Mouse (Mus musculus) splenic B cell, adult 2 months (primary cell): ENCODE data around the gene Ncoa4.
"Not testable (repeated sequence)": the region's sequence is repeated elsewhere in the genome, so short reads cannot be mapped to it uniquely, and the experiment has no call there.

Experiments
- DNase-seq: peaks from one replicate; pipeline ENCODE4 v3.0.0-alpha.2; 2011; ENCODE audit warnings: low read depth, low spot score
- H3K27me3 ChIP-seq: 2 replicates; pipeline ENCODE4 v1.6.1; 2012; ENCODE audit warnings: mild to moderate bottlenecking, low read length, moderate library complexity, mixed read lengths; ENCODE audit not compliant: control insufficient read depth, poor library complexity, insufficient read depth, severe bottlenecking
- H3K36me3 ChIP-seq: 2 replicates; pipeline ENCODE4 v1.6.1; 2012; ENCODE audit warnings: mild to moderate bottlenecking, low read length, moderate library complexity, mixed read lengths; ENCODE audit not compliant: control insufficient read depth, poor library complexity, insufficient read depth, severe bottlenecking

The Ncoa4 gene

GRCm38 (mm10) chr14:32166062-32166441 is 6.4 kb downstream of the Ncoa4 start:
- no peak for DNase-seq
- H3K27me3 ChIP-seq: no peaks in the 10 kb centered on the region
- no peaks in the 10 kb centered on the region for H3K36me3 ChIP-seq

- peaks cover 1% of the 10 kb centered on the region; the same call in 1 of the 2 replicates for H3K36me3 ChIP-seq
- no peak for DNase-seq
- H3K27me3 ChIP-seq: no peaks in the 10 kb centered on the region
These were observed 7.2 kb downstream of the Ncoa4 start for GRCm38 (mm10) chr14:32166840-32167239.

GRCm38 (mm10) chr14:32167326-32167725 is 7.7 kb downstream of the Ncoa4 start:
- no peak for DNase-seq
- peaks cover 1% of the 10 kb centered on the region; the same call in 1 of the 2 replicates for H3K36me3 ChIP-seq
- no peaks in the 10 kb centered on the region for H3K27me3 ChIP-seq

GRCm38 (mm10) chr14:32168653-32169231 is 9.1 kb downstream of the Ncoa4 start:
- no peak for DNase-seq
- no peaks in the 10 kb centered on the region for H3K27me3 ChIP-seq
- H3K36me3 ChIP-seq: peaks cover 2% of the 10 kb centered on the region; the same call in 1 of the 2 replicates

GRCm38 (mm10) chr14:32170137-32170536 is 10.5 kb downstream of the Ncoa4 start:
- Histone ChIP-seq H3K27me3 (no peaks in the 10 kb centered on the region), H3K36me3 (peaks cover 5% of the 10 kb centered on the region; the same call in 1 of the 2 replicates)
- no peak for DNase-seq

- H3K27me3 ChIP-seq: no peaks in the 10 kb centered on the region
- no peak for DNase-seq
- peaks cover 7% of the 10 kb centered on the region; the same call in 1 of the 2 replicates for H3K36me3 ChIP-seq
These were observed 15.6 kb downstream of the Ncoa4 start for GRCm38 (mm10) chr14:32175310-32175709.

GRCm38 (mm10) chr14:32176590-32176989 is 16.9 kb downstream of the Ncoa4 start:
- H3K36me3 ChIP-seq, DNase-seq, H3K27me3 ChIP-seq: not testable (repeated sequence)

DNA sequence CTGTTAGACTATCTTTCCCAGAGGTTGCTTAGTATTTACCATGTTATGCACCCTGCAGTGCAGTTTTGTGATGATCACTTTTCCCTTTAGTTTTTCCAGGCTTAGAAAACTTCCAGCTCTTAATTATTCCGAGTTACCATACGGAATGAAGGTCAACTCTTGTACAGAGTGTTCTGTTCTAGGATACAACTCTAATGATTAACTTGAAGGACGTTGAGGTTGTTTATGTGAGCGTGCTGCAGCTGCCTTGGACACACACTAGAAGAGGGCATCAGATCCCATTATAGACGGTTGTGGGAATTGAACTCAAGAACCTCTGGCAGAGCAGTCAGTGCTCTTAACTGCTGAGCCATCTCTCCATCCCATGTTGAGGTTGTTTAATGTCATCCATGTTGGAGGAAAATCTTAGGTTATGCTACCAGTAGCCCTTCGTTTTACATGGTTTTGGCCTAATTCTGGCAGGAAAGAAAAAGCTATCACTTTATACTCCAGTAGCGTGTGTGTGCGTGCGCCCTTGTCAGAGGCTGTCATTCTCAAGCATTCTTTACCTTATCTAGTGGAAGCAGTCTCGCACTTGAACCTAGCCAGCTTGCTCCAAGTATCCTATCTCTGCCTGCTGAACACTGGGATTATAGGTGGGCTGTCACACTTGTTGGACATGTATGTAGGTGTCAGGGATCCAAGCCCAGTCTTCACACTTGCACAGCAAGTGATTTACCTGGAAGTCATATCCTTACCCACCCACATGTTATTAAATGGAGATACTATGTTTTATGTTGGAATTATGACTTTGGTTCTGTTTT is 19.9 kb downstream of the Ncoa4 start:
- H3K36me3 ChIP-seq: peaks cover 13% of the 10 kb centered on the region; the same call in 1 of the 2 replicates
- no peaks in the 10 kb centered on the region for H3K27me3 ChIP-seq
- no peak for DNase-seq

DNA sequence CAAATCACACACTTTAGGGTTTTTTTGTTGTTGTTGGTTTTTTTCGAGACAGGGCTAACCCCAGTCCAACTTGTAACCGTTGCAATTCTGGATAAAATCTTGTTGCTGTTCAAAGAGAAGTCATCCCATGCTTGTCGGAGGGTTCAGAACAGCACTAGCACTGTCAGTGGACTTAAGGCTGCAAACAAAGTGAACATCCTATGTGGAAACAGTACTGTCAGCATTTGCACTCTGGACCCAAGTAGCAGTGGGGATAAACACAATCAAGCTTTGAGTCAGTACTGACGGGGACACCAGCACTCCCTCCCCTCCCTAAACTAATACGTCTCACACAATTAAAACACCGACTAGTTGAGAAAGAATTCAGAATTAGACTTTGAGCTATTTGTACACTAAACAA is 21.2 kb downstream of the Ncoa4 start:
- H3K36me3 ChIP-seq: peaks cover 13% of the 10 kb centered on the region; the same call in 1 of the 2 replicates
- no peaks in the 10 kb centered on the region for H3K27me3 ChIP-seq
- no peak for DNase-seq

DNA sequence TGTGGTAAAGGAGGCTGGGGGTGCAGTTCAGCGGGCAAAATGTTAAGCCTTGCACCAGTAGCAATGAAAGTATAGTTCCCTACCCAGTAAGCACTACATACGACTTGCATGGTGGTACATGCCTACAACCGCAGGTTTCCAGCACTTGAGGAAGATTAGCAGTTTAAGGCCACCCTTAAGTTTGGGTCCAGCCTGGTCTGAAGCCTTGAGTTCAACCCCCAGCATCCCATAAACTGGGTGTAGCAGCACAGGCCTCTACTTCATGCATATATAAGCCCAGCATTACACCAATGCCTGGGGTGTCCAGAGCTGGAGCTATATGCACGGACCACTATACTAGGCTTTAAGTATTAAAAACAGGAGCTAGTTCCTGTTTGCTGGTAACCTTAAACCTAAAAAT is 24.2 kb downstream of the Ncoa4 start:
- Histone ChIP-seq H3K36me3 (peaks cover 18% of the 10 kb centered on the region), H3K27me3 (no peaks in the 10 kb centered on the region)
- DNase-seq: no peak

DNA sequence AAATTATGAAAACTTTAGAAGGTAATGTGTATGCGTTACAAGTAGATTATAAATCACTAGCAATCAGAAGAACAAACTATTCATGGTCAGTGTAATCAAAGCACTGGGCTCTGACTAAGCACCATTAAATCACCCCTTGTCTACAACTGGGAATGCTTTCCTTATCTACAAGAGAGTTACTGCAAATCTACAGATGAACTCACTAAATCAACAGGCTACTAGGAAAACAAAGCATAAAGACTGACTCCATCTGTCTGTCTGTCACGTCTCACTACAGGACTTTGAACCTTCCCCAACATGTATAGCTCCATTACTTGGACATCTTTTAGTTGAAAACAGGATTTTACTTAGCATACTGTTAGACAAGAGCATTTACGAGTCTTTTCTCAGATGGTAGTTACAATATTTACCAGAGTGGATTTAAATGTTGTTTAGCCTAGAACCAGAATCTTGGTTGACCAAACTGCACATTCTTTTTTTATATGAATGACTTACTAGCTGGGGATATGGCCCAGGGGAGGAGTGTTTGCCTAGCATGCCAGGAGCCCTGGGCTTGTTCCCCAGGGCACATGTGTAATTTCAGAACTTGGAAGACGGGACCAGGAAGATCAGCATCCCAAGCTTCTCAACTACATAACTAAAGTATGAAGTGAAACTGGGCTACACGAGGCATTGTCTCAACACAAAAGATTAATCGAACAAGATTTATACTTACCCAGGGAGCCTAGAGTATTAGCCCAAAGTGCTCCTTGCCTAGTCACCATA is 31.1 kb downstream of the Ncoa4 start:
- Histone ChIP-seq H3K27me3 (no peaks in the 10 kb centered on the region), H3K36me3 (peaks cover 11% of the 10 kb centered on the region)
- DNase-seq: no peak

GRCm38 (mm10) chr14:32191926-32192325 is 32.3 kb downstream of the Ncoa4 start:
- DNase-seq: no peak
- Histone ChIP-seq H3K36me3 (peaks cover 8% of the 10 kb centered on the region), H3K27me3 (no peaks in the 10 kb centered on the region)

DNA sequence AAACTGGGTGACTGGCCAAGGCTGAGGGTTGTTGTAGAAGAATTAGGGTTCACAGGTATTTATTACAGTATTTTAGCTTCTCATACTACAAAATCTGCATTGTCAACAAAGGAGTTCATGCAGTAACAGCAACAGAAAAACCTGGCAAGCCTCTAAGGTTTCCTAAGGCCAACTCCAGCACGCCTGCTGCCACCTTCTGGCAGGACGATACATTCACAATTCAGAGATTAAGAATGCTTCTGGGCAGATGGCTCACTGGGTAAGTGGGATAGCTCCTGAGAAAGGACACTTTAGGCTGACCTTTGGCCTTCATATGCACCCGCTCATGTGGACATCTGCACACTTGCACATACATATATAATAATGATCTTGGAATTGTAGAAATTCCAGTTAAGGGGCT is 32.8 kb downstream of the Ncoa4 start:
- DNase-seq: peak; percentile 66
- H3K36me3 ChIP-seq: peaks cover 7% of the 10 kb centered on the region

DNA sequence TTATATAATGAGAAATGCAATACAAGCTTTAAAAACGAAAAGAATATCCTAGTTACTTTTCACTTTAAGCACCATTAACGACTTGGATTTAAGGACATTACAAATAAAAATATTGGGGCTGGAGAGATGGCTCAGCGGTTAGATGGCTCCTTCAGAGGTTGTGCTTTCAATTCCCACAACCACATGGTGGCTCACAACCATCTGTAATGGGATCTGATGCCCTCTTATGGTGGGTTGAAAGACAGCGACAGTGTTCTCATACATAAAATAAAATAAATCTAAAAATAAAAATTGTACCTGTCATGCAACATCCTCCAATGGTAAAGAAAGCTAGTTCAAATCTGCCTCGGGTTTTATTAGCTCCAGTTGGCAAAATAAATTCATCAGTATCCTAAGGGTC is 33.9 kb downstream of the Ncoa4 start:
- DNase-seq: peak; percentile 19
- H3K36me3 ChIP-seq, H3K27me3 ChIP-seq: not testable (repeated sequence)

More for the DNA sequence above, 32.8 kb downstream of the Ncoa4 start:
- H3K27me3 ChIP-seq: no peaks in the 10 kb centered on the region

DNA sequence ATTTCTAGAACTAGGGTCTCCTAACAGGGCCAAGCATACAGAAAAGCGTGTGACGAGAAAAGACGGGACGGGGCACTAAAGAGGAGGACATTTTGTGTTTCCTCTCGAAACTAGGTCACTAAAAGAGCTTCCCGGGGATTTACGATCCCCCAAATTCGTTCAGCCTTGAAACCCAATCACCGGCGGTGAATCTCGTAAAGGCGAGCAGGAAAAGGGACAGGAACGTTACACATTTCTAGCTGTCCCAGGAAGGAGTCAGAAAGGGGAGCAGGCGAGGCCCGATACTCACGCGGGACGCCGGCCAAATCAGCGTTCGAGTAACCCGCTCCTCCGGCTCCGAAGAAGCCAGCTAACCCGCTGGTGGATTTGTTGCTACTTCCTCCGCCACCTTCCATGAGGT is 41.7 kb downstream of the Ncoa4 start:
- DNase-seq: peak; percentile 25
- Histone ChIP-seq H3K36me3 (0 out of 2 replicates have a peak, but pooled peaks cover 2% of the 10 kb centered on the region), H3K27me3 (no peaks in the 10 kb centered on the region)
